Mouse (Mus musculus): ENCODE measurements around the gene 4833423E24Rik. TPM values are rescaled to one million over a fixed set of nuclear protein-coding genes. Genes with fewer than 3 reads are reported as not detected.

4833423E24Rik gene
- total RNA-seq (2017) = not detected in 2 replicates

DNA sequence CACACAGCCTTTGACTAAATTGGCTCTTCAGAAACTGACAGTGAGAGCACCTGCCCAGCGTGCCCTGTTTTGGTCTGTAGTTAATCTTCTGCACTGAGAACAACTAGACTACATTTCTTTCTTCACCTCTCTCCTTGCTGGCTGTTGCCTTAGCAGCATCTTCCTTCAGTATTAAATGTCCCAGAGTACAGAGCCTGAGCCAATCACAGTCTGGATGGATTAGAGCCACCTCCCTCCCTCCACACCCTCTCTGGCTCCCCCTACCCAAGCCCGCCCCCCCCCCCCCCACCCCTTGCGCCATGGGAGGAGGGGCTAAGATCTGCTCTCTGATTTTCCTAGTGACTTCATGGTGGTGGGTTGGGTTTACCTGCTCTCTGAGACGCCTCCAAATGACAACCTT lies at the start of gene 4833423E24Rik:
4833423E24Rik (minus strand) TSS at position 146 of the 400 bp plus-strand sequence.
- no peak for ATAC-seq (replicated peaks in 1 of 2; ENCODE audit: insufficient read depth in 1 of 2, low FRiP score in 2 of 2, low TSS enrichment in 1 of 2, low read depth in 1 of 2, poor library complexity in 2 of 2, severe bottlenecking in 2 of 2)

DNA sequence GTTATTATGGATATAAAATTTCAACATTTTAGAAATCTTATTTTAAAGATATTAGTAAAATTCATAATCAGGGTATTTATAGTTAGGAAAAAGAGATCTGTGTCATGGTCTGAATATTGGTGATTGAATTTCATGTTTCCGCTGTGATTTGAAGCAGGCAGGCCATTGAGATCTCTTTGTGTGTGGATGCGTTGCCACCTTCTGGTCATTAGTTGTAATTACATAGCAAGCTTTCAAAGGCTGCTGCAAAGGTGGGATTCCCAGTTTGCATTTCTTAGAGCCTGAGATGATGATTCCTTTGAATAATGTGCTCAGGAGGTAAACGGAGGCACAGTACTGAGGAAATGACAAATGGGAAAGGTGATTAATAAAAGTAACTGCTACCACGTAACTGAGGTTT lies 42.4 kb upstream of the 4833423E24Rik start:
- peak; percentile 76 to 83; a peak in 3 of 4 replicates for ATAC-seq (replicated peaks in 1 of 2; ENCODE audit: insufficient read depth in 1 of 2, low FRiP score in 2 of 2, low TSS enrichment in 1 of 2, low read depth in 1 of 2, poor library complexity in 2 of 2, severe bottlenecking in 2 of 2)

DNA sequence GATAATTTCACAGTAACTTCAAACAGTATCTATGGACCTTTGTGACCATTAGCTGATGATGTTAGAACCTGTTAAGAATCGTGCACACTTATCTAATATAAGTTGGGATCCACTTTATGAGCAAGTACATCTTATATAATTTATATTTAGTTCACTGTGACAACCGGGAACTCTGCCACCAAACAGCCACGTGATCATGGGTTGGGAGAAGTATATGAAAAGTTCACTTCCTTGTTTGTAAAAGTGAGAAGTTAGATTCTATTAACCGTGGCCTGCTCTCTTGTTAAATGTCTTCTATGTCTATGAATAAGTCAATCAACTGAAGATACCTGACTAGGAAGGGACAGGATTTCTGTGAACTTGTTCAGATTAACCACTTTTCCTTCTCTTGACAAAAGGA lies 41.4 kb upstream of the 4833423E24Rik start:
- no peak for ATAC-seq (replicated peaks in 1 of 2; ENCODE audit: insufficient read depth in 1 of 2, low FRiP score in 2 of 2, low TSS enrichment in 1 of 2, low read depth in 1 of 2, poor library complexity in 2 of 2, severe bottlenecking in 2 of 2)

DNA sequence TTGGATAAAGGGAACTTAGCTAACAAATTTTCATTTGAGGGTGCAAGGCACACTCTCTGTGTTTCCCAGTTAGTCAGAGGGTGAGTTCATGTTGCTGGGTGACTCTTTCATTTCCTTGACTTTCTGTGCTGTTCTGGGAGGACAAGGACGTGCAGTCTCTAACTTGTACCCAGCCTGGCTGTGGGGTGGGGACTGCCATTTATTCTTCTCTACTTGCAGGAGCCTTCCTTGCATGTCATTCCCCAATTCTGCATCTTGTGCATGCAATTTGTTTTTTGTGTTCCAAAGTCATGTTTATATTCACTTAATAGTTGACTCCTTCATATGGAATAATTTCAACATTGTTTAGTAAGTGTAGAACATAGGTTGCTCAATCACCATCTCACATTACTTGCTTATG lies 36.0 kb upstream of the 4833423E24Rik start:
- ATAC-seq (replicated peaks in 1 of 2; ENCODE audit: insufficient read depth in 1 of 2, low FRiP score in 2 of 2, low TSS enrichment in 1 of 2, low read depth in 1 of 2, poor library complexity in 2 of 2, severe bottlenecking in 2 of 2) = no peak

DNA sequence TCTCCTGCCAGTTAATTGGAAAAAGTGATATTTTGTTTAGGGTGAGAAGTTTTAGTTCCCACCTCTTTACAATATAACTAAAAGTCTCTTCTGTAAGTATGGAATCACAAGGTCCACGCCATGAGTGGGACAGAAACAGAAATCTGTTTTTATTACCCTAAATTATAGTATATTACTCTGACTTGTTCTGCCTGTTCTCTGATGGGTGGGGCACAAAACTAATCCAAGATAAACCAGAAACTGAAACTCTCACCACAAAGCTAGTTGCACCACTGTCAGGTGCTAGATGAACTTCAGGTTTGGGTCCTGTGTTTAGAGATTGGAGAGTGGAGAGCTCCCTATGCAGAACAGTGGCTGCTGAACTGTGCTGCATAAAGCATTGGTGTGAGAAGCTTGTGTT lies 15.1 kb upstream of the 4833423E24Rik start:
- ATAC-seq (replicated peaks in 1 of 2; ENCODE audit: insufficient read depth in 1 of 2, low FRiP score in 2 of 2, low TSS enrichment in 1 of 2, low read depth in 1 of 2, poor library complexity in 2 of 2, severe bottlenecking in 2 of 2) = no peak

DNA sequence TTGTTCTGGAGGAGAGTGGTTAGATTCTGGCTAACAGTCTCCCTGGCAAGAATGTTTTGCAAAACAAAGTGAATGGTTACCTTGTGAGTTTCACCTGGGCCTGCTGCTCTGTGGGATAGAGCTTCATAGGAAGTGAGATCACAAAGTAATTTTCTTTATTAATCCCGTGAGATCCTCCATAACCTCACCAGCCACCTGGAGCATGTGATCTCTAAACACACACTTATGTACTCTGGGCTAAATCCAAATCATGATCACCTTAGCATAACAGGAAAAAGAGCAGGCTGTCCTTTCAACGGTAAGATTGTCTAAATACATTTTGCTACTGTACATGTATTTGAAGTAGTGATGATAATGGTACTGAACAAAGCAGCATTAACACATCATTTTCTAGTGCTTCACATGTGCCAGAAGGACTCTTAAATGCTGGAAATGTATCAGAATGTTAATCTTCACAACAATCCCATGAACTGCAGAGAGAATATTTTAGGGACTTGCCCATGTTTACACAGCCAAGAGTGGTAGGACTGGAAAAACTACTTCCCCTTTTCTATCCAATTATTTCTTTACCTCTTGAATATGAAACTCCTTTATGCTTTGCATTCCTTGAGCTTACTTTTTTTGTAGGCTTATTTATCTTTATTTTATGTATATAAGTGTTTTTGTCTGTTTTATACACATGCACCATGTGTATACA lies 13.4 kb upstream of the 4833423E24Rik start:
- no peak for ATAC-seq (replicated peaks in 1 of 2; ENCODE audit: insufficient read depth in 1 of 2, low FRiP score in 2 of 2, low TSS enrichment in 1 of 2, low read depth in 1 of 2, poor library complexity in 2 of 2, severe bottlenecking in 2 of 2)

DNA sequence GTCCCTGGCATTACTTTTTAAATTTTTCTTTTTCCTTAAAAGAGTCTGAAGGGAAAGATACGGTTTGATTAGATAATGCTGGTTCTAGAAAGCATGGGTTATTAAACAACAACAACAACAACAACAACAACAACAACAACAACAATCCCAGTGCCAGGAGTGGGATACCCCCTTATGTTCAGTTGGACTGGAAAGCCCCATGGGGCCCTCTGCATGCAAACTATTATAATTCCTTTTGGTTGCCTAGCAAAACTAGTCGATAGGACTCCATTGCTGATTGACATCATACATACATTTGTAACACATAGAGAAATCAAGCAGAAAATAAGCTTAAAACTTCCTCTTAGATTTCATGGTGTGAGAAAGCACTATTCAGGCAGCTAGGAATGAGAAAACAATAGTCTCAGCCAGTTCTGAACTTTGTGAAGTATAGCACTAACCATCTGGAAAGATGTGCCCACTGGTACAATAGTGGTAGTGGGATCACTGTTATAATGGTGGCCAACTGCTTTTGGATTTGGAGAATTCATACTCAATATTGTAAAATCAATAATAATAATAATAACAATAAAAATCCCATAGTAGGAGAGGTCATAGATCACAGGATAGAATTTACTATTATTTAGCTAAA lies 4.2 kb upstream of the 4833423E24Rik start:
- no peak for ATAC-seq (replicated peaks in 1 of 2; ENCODE audit: insufficient read depth in 1 of 2, low FRiP score in 2 of 2, low TSS enrichment in 1 of 2, low read depth in 1 of 2, poor library complexity in 2 of 2, severe bottlenecking in 2 of 2)

DNA sequence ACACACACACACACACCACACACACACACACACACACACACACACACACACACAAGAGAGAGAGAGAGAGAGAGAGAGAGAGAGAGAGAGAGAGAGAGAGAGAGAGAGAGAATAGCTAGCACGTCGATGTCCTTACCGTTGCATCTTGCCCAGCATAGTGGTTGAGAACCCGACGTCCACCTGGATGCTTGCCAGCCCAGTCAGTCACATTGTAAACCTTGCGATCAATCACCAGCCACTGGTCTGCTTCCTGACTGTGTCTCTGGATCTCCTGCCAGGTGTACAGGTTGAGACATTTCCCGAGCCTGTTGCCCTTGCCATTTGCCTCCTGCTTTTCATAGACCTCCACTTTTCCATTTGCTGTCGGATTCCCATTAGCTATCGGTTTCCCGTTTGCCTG lies 532 bp downstream of the 4833423E24Rik start:
- ATAC-seq (replicated peaks in 1 of 2; ENCODE audit: insufficient read depth in 1 of 2, low FRiP score in 2 of 2, low TSS enrichment in 1 of 2, low read depth in 1 of 2, poor library complexity in 2 of 2, severe bottlenecking in 2 of 2) = no peak

DNA sequence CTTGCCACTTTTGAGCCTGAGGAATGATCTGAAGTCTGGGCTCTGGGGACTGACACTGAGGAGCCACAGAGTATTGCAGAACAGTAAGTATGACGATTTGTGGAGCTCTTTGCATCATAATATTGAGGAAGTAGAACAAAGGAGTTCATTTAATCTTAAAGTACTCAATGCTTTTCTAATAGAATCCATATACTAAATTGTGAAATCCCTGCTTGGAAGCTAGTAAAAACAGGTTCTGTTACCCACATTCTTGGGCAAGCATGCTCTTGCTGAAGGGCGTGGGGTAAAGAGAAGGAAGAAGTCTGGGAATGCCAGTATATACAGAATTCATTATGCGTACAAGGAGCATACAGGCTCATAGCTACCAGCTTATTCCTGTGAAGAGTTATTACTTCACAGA lies 8.4 kb downstream of the 4833423E24Rik start:
- ATAC-seq (replicated peaks in 1 of 2; ENCODE audit: insufficient read depth in 1 of 2, low FRiP score in 2 of 2, low TSS enrichment in 1 of 2, low read depth in 1 of 2, poor library complexity in 2 of 2, severe bottlenecking in 2 of 2) = no peak

DNA sequence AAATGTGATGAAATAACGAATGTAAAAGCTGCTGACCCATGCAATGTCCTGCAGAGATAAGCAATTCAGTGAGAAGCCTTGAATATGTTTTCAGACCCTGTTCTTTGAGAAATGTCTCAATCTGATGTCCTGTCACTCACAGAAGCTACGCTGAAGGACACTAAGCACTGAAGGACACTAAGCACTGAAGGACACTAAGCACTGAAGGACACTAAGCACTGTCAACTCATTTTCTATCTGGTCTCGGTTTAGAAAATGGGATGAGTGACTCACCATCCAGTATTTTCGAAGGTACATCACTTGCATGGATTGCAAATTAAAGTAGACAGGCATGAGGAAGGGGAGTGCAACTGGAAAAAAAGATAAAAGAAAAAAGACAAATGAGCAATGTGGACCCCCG lies 28.4 kb downstream of the 4833423E24Rik start:
- no peak for ATAC-seq (replicated peaks in 1 of 2; ENCODE audit: insufficient read depth in 1 of 2, low FRiP score in 2 of 2, low TSS enrichment in 1 of 2, low read depth in 1 of 2, poor library complexity in 2 of 2, severe bottlenecking in 2 of 2)

DNA sequence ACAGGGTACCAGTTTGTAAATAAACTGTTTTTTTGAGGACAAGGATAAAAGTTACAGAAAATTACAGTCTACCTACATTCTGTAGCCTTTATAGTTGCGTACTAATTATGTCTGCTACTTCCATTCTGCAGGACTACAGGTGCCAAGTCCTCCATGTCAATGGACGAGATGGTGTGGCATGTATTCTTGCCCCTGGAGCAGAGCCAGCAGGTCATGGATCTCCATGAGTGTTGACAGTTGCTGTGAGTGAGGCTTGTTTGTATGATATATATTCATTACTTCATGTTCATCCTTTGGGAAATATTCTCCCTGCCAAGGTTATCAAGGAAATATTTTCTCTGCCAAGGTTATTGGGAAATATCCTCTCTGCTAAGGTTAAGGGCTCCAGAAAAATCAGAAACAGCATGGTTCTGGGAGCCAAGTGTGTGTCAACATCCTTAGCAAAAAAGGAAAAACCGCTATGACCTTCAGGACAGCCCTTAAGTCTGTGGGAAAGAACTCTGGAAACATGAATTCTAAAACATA lies 52.0 kb downstream of the 4833423E24Rik start:
- ATAC-seq (replicated peaks in 1 of 2; ENCODE audit: insufficient read depth in 1 of 2, low FRiP score in 2 of 2, low TSS enrichment in 1 of 2, low read depth in 1 of 2, poor library complexity in 2 of 2, severe bottlenecking in 2 of 2) = no peak

DNA sequence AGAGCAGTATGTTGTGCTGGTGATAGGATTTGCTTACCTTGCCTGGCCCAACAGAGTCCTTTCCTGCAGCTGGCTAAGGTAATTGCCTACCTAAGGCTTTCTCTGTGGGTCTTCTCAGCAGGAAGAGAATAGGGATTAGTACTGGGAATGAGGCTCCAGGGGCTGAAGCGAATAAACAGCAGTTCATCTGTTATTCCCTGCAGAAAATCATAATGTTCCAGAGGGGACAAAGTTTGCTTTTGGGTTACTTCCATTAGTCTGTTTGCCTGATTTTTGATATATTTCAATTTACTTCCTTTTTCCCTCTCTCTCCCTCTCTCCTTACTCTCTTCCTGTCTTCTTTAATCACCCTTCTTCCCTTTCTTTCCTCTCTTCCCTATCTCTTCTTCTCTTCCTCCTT lies 75.3 kb downstream of the 4833423E24Rik start, which contains the start of gene Olfr995:
Olfr995 (minus strand) TSS at position 101 of the 400 bp plus-strand sequence.
- no peak for ATAC-seq (replicated peaks in 1 of 2; ENCODE audit: insufficient read depth in 1 of 2, low FRiP score in 2 of 2, low TSS enrichment in 1 of 2, low read depth in 1 of 2, poor library complexity in 2 of 2, severe bottlenecking in 2 of 2)

DNA sequence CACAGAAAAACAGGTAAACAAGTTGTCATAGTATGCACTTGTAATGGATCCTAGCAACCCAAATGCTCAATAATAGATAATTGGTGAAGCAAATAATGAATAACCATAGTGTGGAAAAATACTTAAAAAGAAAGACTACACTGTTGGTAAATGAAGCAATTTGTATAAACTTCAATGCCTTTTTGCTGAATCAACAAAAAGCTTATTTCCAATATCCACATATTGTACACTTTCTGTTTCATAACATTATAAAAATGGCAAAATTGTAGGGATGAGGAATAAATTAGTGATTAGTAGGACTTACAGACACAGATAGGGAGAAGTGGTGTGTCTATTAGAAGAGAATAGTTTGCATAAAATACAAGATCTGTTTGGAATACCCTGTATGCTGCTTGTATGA lies 76.3 kb downstream of the 4833423E24Rik start:
- ATAC-seq (replicated peaks in 1 of 2; ENCODE audit: insufficient read depth in 1 of 2, low FRiP score in 2 of 2, low TSS enrichment in 1 of 2, low read depth in 1 of 2, poor library complexity in 2 of 2, severe bottlenecking in 2 of 2) = no peak

DNA sequence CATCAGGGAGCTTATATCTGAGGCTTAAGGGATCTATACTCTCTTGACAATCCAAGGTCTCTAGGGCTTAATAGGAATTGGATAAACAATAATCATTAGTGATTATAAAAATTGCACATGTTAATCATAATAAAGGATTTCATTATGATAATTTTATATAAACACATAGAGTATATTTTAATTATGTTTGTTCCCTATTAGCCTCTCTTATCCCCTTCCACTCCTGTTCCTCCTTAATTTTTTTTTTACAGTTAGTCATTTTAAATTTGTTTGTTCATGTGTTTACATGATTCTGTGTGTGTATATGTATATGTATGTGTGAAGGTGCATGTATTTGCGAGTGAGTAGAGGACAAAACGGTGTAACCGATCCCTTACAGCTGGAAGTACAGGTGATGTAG lies 82.5 kb downstream of the 4833423E24Rik start, which contains the start of gene Olfr994:
Olfr994 (minus strand) TSS at position 101 of the 400 bp plus-strand sequence.
- no peak for ATAC-seq (replicated peaks in 1 of 2; ENCODE audit: insufficient read depth in 1 of 2, low FRiP score in 2 of 2, low TSS enrichment in 1 of 2, low read depth in 1 of 2, poor library complexity in 2 of 2, severe bottlenecking in 2 of 2)

Other genes starting within 250 kb of the 4833423E24Rik start
- gene Olfr987, start 179.7 kb downstream of the 4833423E24Rik start, total RNA-seq (2017) = not detected in 2 replicates
- not detected in 2 replicates for gene Olfr988, start 155.8 kb downstream of the 4833423E24Rik start, total RNA-seq (2017)
- gene Olfr992, start 109.6 kb downstream of the 4833423E24Rik start, total RNA-seq (2017) = not detected in 2 replicates
- gene Olfr993, start 104.1 kb downstream of the 4833423E24Rik start, total RNA-seq (2017) = not detected in 2 replicates
- gene Olfr994, start 82.6 kb downstream of the 4833423E24Rik start, total RNA-seq (2017) = not detected in 2 replicates
- gene Olfr995, start 75.4 kb downstream of the 4833423E24Rik start, total RNA-seq (2017) = not detected in 2 replicates
- gene Olfr996, start 60.2 kb upstream of the 4833423E24Rik start, total RNA-seq (2017) = not detected in 2 replicates
- not detected in 2 replicates for gene Olfr998, start 69.9 kb upstream of the 4833423E24Rik start, total RNA-seq (2017)
- not detected in 2 replicates for gene Olfr1000, start 92.9 kb upstream of the 4833423E24Rik start, total RNA-seq (2017)
- not detected in 2 replicates for gene Olfr1002, start 131.7 kb upstream of the 4833423E24Rik start, total RNA-seq (2017)
- not detected in 2 replicates for gene Olfr154, start 145.4 kb upstream of the 4833423E24Rik start, total RNA-seq (2017)
- gene Olfr1006, start 159.7 kb upstream of the 4833423E24Rik start, total RNA-seq (2017) = not detected in 2 replicates
- not detected in 2 replicates for gene Olfr1008, start 170.4 kb upstream of the 4833423E24Rik start, total RNA-seq (2017)
- gene Olfr1009, start 196.4 kb upstream of the 4833423E24Rik start, total RNA-seq (2017) = not detected in 2 replicates
- gene Olfr1012, start 243.7 kb upstream of the 4833423E24Rik start, total RNA-seq (2017) = not detected in 2 replicates
- not detected in 2 replicates for gene Olfr1013, start 248.1 kb upstream of the 4833423E24Rik start, total RNA-seq (2017)

Measured in hematopoietic stem cell, adult 5-6 weeks (primary cell).